Mouse (Mus musculus) liver, postnatal 0 days (tissue): ENCODE measurements around the gene Trpm3. TPM values are rescaled to one million over a fixed set of nuclear protein-coding genes. Genes with fewer than 3 reads are reported as not detected.
A peak's percentile ranks its signal among the peaks of the same experiment; 100 is the strongest.
"Not testable (repeated sequence)": the region's sequence is repeated elsewhere in the genome, so short reads cannot be mapped to it uniquely, and the experiment has no call there.

Source experiments
- ATAC-seq: fragments of 200-750 bp; cut with Nextera tagmentation; 2 replicates; pipeline ENCODE4 v1.8.0; 2017; ENCODE audit warnings: mild to moderate bottlenecking, moderate library complexity
- DNase-seq: peaks from one replicate; pipeline ENCODE4 v3.0.0-alpha.2; 2016
- H3K27ac ChIP-seq: fragments of 300-500 bp; sonication (generic); 2 replicates; pipeline ENCODE4 v1.5.1; 2014; ENCODE audit warnings: antibody characterized with exemption, moderate library complexity, mild to moderate bottlenecking, low read depth
- H3K27me3 ChIP-seq: fragments of 300-500 bp; sonication (generic); 2 replicates; pipeline ENCODE4 v1.6.1; 2014; ENCODE audit warnings: low read length, control low read depth, mixed read lengths; ENCODE audit not compliant: insufficient read depth
- H3K36me3 ChIP-seq: fragments of 300-500 bp; sonication (generic); replicated peaks from 2 replicates; pipeline ENCODE4 v1.6.1; 2014; ENCODE audit warnings: mild to moderate bottlenecking, control low read depth, low read length, moderate library complexity, mixed read lengths; ENCODE audit not compliant: insufficient read depth
- H3K4me1 ChIP-seq: fragments of 300-500 bp; sonication (generic); 2 replicates; pipeline ENCODE4 v1.6.1; 2014; ENCODE audit warnings: antibody characterized with exemption, mild to moderate bottlenecking, control low read depth; ENCODE audit not compliant: insufficient read depth
- H3K4me2 ChIP-seq: fragments of 300-500 bp; sonication (generic); 2 replicates; pipeline ENCODE4 v1.6.1; 2014; ENCODE audit warnings: low read depth, mild to moderate bottlenecking, low read length, moderate library complexity, mixed read lengths
- H3K4me3 ChIP-seq: fragments of 300-500 bp; sonication (generic); 2 replicates; pipeline ENCODE4 v1.5.1; 2014; ENCODE audit warnings: low read depth, low read length
- H3K9ac ChIP-seq: fragments of 300-500 bp; sonication (generic); replicated peaks from 2 replicates; pipeline ENCODE4 v1.6.1; 2014; ENCODE audit warnings: mild to moderate bottlenecking, moderate library complexity
- H3K9me3 ChIP-seq: fragments of 300-500 bp; sonication (generic); 2 replicates; pipeline ENCODE4 v1.6.1; 2016; ENCODE audit warnings: mild to moderate bottlenecking, control low read depth, low read length, mixed read lengths
- CTCF ChIP-seq: sonication (generic); IDR thresholded peaks from 2 replicates; pipeline ENCODE4 v1.5.1; 2016; ENCODE audit warnings: antibody characterized with exemption, low read depth
- EP300 ChIP-seq: IDR thresholded peaks from 2 replicates; pipeline ENCODE4 v1.6.1; 2016; ENCODE audit warnings: antibody characterized with exemption, low read depth, mild to moderate bottlenecking
- WGBS: fragments of 180-500 bp; shearing (Covaris S2); extraction: QIAGEN DNeasy Blood & Tissue Kit; methylation state at CpG from one replicate; pipeline ENCODE4 v1.1.7; 2014; ENCODE audit not compliant: insufficient replicate concordance; 5-methylcytosine and 5-hydroxymethylcytosine counted together
- polyA plus RNA-seq: library from polyadenylated mRNA; unstranded; fragments of >200 nt; fragmentation: Nextera tagmentation; extraction: Ambion mirVana; gene quantifications from 2 replicates; pipeline ENCODE4 v1.2.1, GENCODE M21; 2015

Gene Trpm3
- polyA plus RNA-seq, 1 experiment from 2014 or later, result 0.02 TPM

- no peaks in the 10 kb centered on the region for H3K27me3 ChIP-seq
- H3K9me3 ChIP-seq, result no peaks in the 10 kb centered on the region
- H3K4me1 ChIP-seq, result no peaks in the 10 kb centered on the region
- H3K36me3 ChIP-seq, result no peaks in the 10 kb centered on the region
- TF ChIP-seq EP300, result no peak
- TF ChIP-seq CTCF, result no peak
- no peak overlapping the region for H3K9ac ChIP-seq
- ATAC-seq (no peak), DNase-seq (no peak)
- WGBS, result 72% methylated on average over 5 of the region's 5 CpGs
- H3K4me3 ChIP-seq, result no peak overlapping the region
- H3K4me2 ChIP-seq, result no peak overlapping the region
- H3K27ac ChIP-seq, result no peak overlapping the region
Measured at GRCm38 (mm10) chr19:23028283-23028682, 889.4 kb downstream of the Trpm3 start.

DNA sequence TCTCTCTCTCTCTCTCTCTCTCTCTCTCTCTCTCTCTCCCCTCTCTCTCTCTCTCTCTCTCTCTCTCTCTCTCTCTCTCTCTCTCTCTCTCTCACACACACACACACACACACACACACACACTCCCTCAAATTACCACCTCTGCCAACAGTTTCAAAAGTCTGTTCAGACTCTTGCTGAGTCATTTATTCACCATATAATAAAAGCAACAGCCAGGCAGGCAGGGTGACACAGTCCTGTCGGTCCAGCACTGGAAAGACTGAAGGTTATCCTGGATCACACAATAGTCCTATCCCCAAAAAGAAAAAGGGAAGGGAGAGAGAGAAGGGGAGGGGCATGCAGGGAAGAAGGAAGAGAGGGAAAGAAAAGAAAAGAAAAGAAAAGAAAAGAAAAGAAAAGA is 894.5 kb downstream of the Trpm3 start:
- H3K9me3 ChIP-seq, H3K4me2 ChIP-seq, ATAC-seq, H3K36me3 ChIP-seq, H3K9ac ChIP-seq, DNase-seq, H3K4me3 ChIP-seq, H3K27me3 ChIP-seq, H3K27ac ChIP-seq: not testable (repeated sequence)
- WGBS, result 45% methylated on average over 1 of the region's 1 CpGs
- H3K4me1 ChIP-seq, result peaks cover 18% of the 10 kb centered on the region

DNA sequence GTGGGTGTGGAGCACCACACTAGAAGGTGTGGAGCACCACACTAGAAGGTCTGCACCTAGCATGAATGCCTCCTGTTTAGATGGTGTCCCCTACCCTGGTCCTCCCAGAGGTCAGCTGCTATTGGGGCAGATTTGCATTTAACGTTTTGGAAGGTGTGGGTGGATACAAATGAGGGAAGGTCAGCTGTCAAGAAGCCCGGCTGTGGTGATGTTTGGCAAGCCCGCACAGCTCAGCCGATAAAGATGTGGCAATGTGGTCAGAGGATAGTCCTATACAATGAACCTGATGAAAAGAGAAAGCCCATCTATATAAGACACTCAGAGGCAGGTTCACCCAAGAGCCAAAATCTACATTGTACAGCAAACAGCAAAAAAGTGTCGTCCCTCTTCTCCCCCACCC is 895.3 kb downstream of the Trpm3 start:
- Histone ChIP-seq H3K27me3 (no peaks in the 10 kb centered on the region), H3K9ac (no peak overlapping the region), H3K9me3 (no peaks in the 10 kb centered on the region), H3K4me1 (peaks cover 18% of the 10 kb centered on the region), H3K36me3 (no peaks in the 10 kb centered on the region), H3K27ac (peak overlapping the region; percentile 73), H3K4me3 (no peak overlapping the region), H3K4me2 (no peak overlapping the region)
- DNase-seq (no peak), ATAC-seq (no peak)
- 54% methylated on average over 5 of the region's 5 CpGs for WGBS
- no peak for TF ChIP-seq EP300
- TF ChIP-seq CTCF, result no peak

DNA sequence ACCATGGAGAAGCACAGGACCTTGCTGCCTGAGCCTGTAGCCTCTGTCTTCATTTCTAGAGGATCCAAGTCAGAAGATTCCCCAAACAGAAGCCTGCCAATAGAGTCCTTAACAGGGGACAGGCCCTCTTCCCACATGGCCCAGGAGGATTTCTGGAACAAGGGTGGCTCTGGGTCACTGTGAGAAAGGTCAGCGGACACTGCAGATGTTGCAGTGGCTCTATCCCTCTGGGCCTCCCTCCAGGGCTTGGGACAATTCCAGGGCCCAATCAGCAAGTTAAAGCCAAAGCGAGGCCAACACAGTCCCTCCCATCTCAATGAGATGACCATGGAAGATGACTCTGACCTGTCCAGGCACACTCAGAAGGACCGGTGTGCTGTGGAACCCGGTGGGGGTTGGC is 896.1 kb downstream of the Trpm3 start:
- H3K27ac ChIP-seq, result peak overlapping the region; percentile 73
- WGBS, result 71% methylated on average over 4 of the region's 4 CpGs
- DNase-seq (peak; percentile 81), ATAC-seq (peak; percentile 86)
- H3K27me3 ChIP-seq, result no peaks in the 10 kb centered on the region
- TF ChIP-seq CTCF, result no peak
- peaks cover 18% of the 10 kb centered on the region for H3K4me1 ChIP-seq
- no peak overlapping the region for H3K9ac ChIP-seq
- no peak overlapping the region for H3K4me3 ChIP-seq
- no peaks in the 10 kb centered on the region for H3K9me3 ChIP-seq
- H3K4me2 ChIP-seq, result no peak overlapping the region
- no peaks in the 10 kb centered on the region for H3K36me3 ChIP-seq

GRCm38 (mm10) chr19:23035786-23036185 is 896.9 kb downstream of the Trpm3 start:
- 75% methylated on average over 3 of the region's 3 CpGs for WGBS

DNA sequence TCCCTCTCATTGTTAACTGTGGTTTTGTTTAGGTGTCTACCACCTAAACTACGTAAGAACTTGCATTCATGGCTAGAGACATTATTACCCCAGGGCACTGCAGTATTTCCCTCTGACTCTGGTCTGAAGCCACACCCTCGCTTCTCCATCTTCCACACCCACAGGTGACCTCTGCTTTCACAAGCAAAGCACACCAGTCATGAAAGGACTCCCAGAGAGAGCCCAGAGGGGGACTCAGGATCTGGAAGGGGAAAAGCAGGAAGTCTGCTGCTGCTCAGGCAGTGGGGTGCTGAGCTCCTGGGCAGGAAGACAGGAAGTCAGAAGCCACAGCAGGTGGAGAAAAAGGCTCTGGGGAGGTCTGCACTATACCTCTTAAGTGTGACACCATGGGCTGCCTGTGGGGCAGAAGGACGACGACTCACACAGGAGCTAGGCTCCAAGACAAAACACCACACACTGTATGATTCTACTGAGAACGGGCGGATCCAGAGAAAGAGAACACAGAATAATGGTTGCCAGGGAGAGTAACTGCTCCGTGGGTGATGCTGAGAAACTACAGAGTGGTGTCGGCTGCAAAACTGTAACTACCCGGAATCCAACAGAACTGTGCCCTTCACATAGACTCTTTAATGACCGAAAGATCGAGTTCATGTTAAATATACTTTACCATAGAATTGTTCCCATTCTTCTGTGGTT is 898.1 kb downstream of the Trpm3 start:
- Histone ChIP-seq H3K9ac (no peak overlapping the region), H3K4me1 (peaks cover 18% of the 10 kb centered on the region), H3K36me3 (no peaks in the 10 kb centered on the region), H3K27ac (no peak overlapping the region), H3K27me3 (no peaks in the 10 kb centered on the region), H3K4me3 (no peak overlapping the region), H3K9me3 (no peaks in the 10 kb centered on the region), H3K4me2 (no peak overlapping the region)
- ATAC-seq (no peak), DNase-seq (no peak)
- TF ChIP-seq EP300 (no peak), CTCF (no peak)
- 49% methylated on average over 11 of the region's 11 CpGs for WGBS

More at GRCm38 (mm10) chr19:23035786-23036185, 896.9 kb downstream of the Trpm3 start:
- Histone ChIP-seq H3K27me3 (no peaks in the 10 kb centered on the region), H3K36me3 (no peaks in the 10 kb centered on the region), H3K9me3 (no peaks in the 10 kb centered on the region), H3K4me3 (no peak overlapping the region), H3K9ac (no peak overlapping the region), H3K4me2 (no peak overlapping the region), H3K27ac (no peak overlapping the region), H3K4me1 (peaks cover 18% of the 10 kb centered on the region)
- TF ChIP-seq CTCF (no peak), EP300 (no peak)
- no peak for ATAC-seq
- no peak for DNase-seq

DNA sequence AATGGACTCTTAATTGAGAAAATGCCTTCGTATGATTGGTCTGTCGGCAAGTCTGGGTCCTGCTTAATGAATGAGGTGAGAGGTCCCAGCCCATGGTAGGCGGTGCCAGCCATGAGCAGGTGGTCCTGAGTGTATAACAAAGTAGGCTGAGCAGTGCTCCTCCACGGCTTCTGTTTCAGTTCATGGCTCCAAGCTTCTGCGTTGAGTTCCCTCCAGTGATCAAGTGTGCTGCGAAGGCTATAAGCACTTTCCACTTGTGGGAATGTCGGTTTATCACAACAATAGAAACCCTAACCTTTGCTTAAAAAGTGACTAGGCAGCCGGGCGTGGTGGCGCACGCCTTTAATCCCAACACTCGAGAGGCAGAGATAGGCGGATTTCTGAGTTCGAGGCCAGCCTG is 898.7 kb downstream of the Trpm3 start:
- H3K4me2 ChIP-seq, result no peak overlapping the region
- no peak overlapping the region for H3K9ac ChIP-seq
- no peaks in the 10 kb centered on the region for H3K9me3 ChIP-seq
- H3K4me3 ChIP-seq, result no peak overlapping the region
- H3K4me1 ChIP-seq, result peaks cover 18% of the 10 kb centered on the region
- 0 out of 2 replicates have a peak overlapping the region, but pooled peaks have one; percentile 44 for H3K27ac ChIP-seq
- no peaks in the 10 kb centered on the region for H3K36me3 ChIP-seq
- ATAC-seq (no peak), DNase-seq (no peak)
- no peak for TF ChIP-seq EP300
- TF ChIP-seq CTCF, result no peak
- WGBS, result 76% methylated on average over 14 of the region's 14 CpGs
- no peaks in the 10 kb centered on the region for H3K27me3 ChIP-seq
